Mouse (Mus musculus): ENCODE data around the gene Syngap1. TPM values are rescaled to one million over a fixed set of nuclear protein-coding genes. Genes with fewer than 3 reads are reported as not detected.

The Syngap1 gene
- total RNA-seq, 2 experiments from 2014 or later, result 2.2 to 2.8 TPM

- DNase-seq (ENCODE audit: low spot score), result no peak
Measured at GRCm38 (mm10) chr17:26990521-26990920, 49.5 kb downstream of the Syngap1 start.

DNA sequence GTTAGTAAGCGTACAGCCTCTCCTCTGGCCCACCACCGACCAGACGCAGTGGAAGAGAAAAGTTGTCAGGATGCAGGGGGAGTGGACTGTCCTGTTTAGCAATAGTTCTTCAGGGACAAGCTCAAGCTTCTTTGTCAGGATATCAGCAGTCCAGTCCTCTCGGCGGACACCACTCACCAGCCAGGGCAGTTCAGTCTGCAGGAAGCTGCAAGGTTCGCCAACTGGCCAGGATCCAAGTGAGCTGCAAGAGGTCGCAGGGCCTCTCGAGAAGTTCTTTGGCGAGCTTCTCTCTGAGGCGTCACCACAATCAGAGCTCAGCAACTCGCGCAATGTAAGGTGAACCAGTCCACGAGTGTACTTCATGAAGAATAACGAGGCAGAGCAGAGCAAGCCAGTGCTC is 53.4 kb downstream of the Syngap1 start:
- peak; percentile 43 for DNase-seq (ENCODE audit: low spot score)

- DNase-seq (ENCODE audit: low spot score), result no peak
Measured at GRCm38 (mm10) chr17:26995006-26995405, 54.0 kb downstream of the Syngap1 start.

DNA sequence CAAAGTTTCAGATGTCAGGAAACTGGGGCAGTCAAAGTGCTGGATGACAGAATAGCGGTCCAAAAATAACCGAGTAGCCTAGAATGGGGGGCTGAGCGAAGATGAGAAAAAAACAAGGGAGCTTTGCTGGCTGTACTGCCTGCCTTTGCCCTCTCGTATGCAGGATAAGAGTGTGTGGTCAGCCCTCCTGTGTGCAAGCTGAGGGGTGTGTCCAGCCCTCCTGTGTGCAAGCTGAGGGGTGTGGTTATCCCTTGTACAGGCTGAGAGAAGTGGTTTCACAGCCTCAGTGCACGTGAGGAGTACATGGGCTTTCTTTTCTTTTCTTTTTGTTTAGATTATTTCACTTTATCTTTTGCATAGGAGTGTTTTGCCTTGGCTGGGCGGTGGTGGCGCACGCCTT is 54.5 kb downstream of the Syngap1 start:
- DNase-seq (ENCODE audit: low spot score), result no peak

- no peak for DNase-seq (ENCODE audit: low spot score)
Measured at GRCm38 (mm10) chr17:26997661-26998060, 56.6 kb downstream of the Syngap1 start.

DNA sequence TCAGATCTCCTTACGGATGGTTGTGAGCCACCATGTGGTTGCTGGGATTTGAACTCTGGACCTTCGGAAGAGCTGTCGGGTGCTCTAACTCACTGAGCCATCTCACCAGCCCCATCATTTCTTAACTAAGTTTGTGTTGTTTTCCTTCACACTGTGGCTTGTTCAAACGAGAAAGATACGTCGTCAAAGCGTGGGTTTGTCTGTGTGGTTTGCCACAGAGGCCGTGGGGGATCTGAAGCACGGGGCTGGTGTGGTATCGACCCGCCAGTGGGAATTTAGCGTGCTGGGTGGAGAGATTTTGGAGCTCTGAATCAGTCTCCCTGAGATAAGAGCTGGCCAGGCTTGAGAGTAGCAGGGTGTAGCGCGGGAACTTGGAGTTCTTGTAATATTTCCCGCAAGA is 57.2 kb downstream of the Syngap1 start:
- no peak for DNase-seq (ENCODE audit: low spot score)

- peak; percentile 15 for DNase-seq (ENCODE audit: low spot score)
Measured at GRCm38 (mm10) chr17:26999996-27000395, 58.9 kb downstream of the Syngap1 start.

GRCm38 (mm10) chr17:27001151-27001550 is 60.1 kb downstream of the Syngap1 start:
- DNase-seq (ENCODE audit: low spot score), result no peak

- no peak for DNase-seq (ENCODE audit: low spot score)
Measured at GRCm38 (mm10) chr17:27001889-27002288, 60.8 kb downstream of the Syngap1 start.

GRCm38 (mm10) chr17:27004431-27004830 is 63.4 kb downstream of the Syngap1 start:
- DNase-seq (ENCODE audit: low spot score), result peak; percentile 32

GRCm38 (mm10) chr17:27004903-27005485 is 63.9 kb downstream of the Syngap1 start:
- DNase-seq (ENCODE audit: low spot score), result no peak

DNA sequence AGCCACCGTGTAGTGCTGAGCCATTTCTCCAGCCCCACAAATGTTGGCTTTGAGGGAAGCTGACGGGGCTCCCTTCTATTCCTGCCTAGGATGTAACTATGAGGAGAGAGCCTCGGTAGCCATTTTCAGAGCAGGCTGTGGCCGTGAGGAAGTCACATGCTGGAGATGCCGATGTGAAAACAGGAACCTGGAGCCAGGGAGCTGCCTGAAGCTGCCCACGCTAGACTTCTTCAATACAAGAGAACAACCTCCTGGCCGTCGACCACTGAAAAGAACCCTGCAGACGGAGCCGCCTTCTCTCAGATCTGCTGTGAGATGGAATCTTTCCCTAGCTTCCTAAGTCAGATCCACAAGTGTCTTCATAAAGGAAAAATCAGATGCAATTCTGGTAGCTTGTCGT is 64.6 kb downstream of the Syngap1 start:
- no peak for DNase-seq (ENCODE audit: low spot score)

DNA sequence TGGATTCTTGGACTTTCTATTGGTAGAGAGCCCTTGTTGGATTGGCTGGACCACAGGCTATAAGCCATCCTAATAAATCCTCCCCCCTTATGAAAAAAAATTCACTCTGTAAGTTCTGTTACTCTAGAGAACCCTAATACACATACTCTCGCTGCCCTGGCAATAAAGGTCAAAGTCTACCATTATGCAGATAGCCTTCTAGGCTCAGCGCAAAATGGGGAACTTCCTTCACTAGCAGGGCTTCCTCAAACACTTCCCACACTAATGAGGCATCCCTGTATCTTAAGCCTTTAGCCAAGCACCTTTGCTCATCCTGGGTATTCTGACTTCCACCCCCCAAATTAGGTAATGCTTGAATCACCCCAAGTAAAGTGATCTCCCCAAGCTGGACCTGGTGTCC is 67.2 kb downstream of the Syngap1 start:
- DNase-seq (ENCODE audit: low spot score), result no peak

DNA sequence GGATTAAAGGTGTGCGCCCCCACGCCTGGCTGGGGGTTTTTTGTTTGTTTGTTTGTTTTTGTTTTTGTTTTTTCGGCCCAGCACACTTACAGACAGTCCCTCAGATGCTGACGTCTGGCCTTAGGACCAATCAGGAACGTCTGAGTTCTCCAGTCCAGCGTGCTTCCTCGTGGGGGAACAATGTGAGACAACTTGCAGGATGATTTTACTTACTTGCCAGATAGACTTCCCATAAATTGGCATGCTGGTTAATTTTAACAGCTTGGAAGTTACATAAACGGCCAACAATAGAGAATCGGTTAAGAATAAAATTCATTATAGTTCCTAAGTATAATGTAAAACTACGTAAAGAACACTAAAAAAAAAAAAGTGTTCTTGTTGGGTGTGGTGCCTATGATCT is 70.1 kb downstream of the Syngap1 start:
- DNase-seq (ENCODE audit: low spot score), result no peak

GRCm38 (mm10) chr17:27011998-27012672 is 71.1 kb downstream of the Syngap1 start:
- no peak for DNase-seq (ENCODE audit: low spot score)

DNA sequence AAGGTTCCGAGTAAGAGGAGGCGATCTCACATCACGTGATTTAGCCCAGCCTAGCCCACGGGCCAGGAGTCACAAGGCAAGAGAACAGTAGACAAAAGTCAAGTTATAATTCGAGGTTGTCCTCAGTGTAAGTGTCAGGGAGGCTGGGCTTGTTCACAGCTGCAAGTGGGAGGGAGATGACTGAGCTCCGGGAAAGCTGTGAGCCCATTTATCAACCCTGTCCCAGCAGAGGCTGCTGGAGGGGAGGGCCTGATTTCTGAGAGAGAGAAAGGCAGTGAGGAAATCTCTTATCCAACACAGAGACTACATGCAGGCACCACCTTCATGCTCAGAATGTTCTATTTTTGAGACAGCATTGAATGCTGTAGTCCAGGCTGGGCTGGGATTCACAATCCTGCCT is 71.9 kb downstream of the Syngap1 start:
- DNase-seq (ENCODE audit: low spot score), result no peak

DNA sequence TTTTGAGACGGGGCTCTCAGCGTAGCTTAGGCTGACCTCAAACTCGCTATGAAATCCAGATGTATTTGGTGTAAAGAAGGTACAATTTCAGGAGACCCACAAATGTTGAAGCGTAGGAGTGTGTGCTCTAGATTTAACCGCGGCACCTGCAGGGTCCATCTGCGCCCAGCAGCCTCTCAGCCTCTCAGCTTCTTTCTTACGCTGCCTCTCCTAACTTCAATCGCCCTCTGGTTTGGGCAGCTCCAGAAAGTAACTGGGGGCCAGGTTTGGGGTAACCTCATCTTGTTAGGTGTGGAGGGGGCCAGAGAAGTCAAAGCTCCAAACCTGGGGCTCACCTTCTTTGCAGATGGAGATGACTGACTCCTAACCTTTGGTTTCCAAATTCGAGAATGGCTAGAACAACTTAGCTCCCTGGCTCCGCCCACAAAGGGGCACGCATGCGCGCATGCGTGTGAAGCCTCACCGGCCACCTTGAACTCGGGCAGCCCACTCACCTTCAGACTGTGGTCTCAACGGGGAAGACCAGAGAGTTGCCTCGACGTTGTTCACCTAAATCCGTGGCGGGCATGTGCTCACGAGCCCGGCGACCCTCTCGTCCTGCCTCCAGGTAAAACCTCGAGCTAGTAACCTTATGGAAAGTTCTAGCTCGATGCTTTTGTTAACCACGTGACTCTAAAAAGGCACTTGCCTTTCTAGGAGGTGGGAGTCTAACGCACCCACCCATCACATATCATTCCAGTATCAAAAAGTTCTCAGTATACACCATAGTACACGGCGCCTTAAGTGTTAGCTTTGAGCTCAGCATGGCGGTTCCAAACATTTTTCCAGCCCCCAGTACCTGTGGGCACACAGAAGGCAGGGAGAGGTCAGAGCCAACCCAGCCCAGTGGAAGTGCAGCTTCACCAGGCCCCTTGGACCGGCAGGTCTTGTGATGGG is 76.8 kb downstream of the Syngap1 start:
- peak; percentile 89 for DNase-seq (ENCODE audit: low spot score)

DNA sequence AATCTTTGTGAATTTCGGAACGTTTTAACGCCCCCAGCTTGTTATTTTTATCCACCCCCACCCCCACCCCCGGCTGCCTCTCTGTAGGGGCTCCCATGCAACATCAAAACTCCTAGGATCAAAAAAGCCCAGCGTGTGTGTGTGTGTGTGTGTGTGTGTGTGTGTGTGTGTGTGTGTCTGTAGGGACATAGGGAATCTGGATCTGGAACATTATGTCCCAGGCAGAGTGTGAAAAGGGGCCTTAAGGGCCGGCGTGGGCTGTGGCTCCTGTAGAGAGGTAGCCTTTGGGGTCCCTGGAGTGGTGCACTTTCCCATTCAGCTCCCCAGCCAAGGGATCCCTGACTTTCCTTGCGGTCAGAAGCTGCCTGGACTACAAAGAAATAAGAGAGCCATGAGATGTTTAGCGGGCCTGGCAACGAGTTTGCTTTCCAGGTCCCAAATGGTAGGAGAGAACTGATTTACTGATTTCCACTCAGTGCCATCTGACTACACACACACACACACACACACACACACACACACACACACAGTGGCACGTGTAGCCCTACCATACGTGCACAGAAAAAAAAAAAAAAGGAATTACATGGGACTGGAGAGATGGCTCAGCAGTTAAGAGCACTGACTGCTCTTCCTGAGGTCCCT is 77.6 kb downstream of the Syngap1 start:
- DNase-seq (ENCODE audit: low spot score), result peak; percentile 14

- DNase-seq (ENCODE audit: low spot score), result no peak
Measured at GRCm38 (mm10) chr17:27021076-27021475, 80.0 kb downstream of the Syngap1 start.

DNA sequence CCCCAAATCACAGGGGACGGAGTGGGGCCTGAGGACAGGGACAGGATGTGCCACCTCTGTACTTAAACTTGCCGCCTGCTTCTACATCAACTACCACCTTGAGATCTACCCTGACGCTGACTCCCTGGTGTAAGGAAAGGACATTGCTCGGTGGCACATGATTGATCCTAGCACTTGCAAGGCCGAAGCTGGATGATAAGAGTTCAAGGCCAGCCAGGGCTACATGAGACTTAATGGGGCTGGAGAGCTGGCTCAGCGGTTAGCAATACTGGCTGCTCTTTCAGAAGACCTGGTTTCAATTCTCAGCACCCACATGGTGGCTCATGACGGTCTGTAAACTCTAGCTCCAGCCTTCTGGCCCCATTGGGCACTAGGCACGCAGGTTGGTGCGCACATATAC is 80.7 kb downstream of the Syngap1 start:
- no peak for DNase-seq (ENCODE audit: low spot score)
